Mouse (Mus musculus): ENCODE data around the gene BC024978. TPM values are rescaled to one million over a fixed set of nuclear protein-coding genes. Genes with fewer than 3 reads are reported as not detected.

BC024978 gene
- polyA plus RNA-seq, 1 experiment from 2014 or later = 3.2 TPM

DNA sequence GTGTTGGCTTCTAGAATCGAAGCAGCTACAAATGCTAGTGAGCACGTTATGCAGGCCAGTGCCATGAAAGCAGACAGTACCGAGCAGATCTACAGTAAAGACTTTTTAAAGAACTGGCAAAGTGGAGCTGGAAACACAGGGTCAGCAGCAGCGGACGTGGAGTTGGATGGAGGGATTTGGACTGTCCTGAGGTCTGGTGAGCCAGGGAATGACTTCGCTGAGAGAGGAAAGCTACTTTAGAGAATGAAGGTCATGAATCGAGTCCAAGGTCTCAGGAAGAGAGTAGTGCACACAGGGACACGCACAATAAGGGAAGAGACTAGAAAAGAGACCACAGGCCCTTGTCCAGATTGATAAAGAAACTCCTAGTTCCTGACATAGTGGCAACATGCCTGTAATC is 2.1 kb downstream of the BC024978 start:
- Histone ChIP-seq H3K4me2 (ENCODE audit: low read length) (no peak overlapping the region), H3K36me3 (ENCODE audit: control insufficient read depth, insufficient read depth, low read length) (peaks cover 29% of the 10 kb centered on the region), H3K9me3 (replicated peaks; ENCODE audit: control insufficient read depth, low read length) (no peaks in the 10 kb centered on the region), H3K27me3 (replicated peaks; ENCODE audit: control insufficient read depth, insufficient read depth, low read length) (no peaks in the 10 kb centered on the region), H3K4me3 (ENCODE audit: low read depth, low read length) (no peak overlapping the region), H3K27ac (ENCODE audit: low read depth, low read length) (no peak overlapping the region), H3K4me1 (ENCODE audit: control insufficient read depth, insufficient read depth, low read length) (peaks cover 11% of the 10 kb centered on the region), H3K9ac (ENCODE audit: low read length) (no peak overlapping the region)
- no peak for ATAC-seq
- 90% methylated on average over 8 of the region's 8 CpGs for WGBS
- DNase-seq (ENCODE audit: low spot score) = no peak

DNA sequence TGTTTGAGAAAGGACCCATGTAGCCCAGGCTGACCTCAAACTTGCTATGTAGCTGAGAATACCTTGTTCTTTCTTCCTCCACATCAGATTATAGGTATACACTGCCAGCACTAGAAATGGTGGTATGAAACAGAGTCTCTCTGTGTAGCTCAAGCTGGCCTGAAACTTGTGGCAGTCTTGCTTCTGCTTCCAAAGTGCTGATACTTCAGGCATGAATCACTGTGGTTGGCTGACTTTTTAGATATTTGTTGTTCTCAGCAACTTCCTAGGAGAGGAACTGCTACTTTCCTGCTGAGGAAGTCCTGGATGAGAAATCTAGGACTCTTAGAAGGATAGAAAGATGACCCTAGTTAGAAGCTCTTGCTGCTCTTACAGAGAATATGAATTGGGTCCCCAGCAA is 2.8 kb downstream of the BC024978 start:
- Histone ChIP-seq H3K4me3 (ENCODE audit: low read depth, low read length) (no peak overlapping the region), H3K4me1 (ENCODE audit: control insufficient read depth, insufficient read depth, low read length) (peaks cover 11% of the 10 kb centered on the region), H3K9ac (ENCODE audit: low read length) (no peak overlapping the region), H3K27me3 (replicated peaks; ENCODE audit: control insufficient read depth, insufficient read depth, low read length) (no peaks in the 10 kb centered on the region), H3K4me2 (ENCODE audit: low read length) (no peak overlapping the region), H3K27ac (ENCODE audit: low read depth, low read length) (no peak overlapping the region), H3K9me3 (replicated peaks; ENCODE audit: control insufficient read depth, low read length) (no peaks in the 10 kb centered on the region), H3K36me3 (ENCODE audit: control insufficient read depth, insufficient read depth, low read length) (peaks cover 29% of the 10 kb centered on the region)
- DNase-seq (ENCODE audit: low spot score) (no peak), ATAC-seq (no peak)

- no peak for ATAC-seq
- H3K27me3 ChIP-seq (replicated peaks; ENCODE audit: control insufficient read depth, insufficient read depth, low read length) = no peaks in the 10 kb centered on the region
- peaks cover 11% of the 10 kb centered on the region for H3K4me1 ChIP-seq (ENCODE audit: control insufficient read depth, insufficient read depth, low read length)
- H3K4me3 ChIP-seq (ENCODE audit: low read depth, low read length) = no peak overlapping the region
- WGBS = 91% methylated on average over 8 of the region's 8 CpGs
- no peak overlapping the region for H3K4me2 ChIP-seq (ENCODE audit: low read length)
- no peak overlapping the region for H3K9ac ChIP-seq (ENCODE audit: low read length)
- no peak for DNase-seq (ENCODE audit: low spot score)
- H3K36me3 ChIP-seq (ENCODE audit: control insufficient read depth, insufficient read depth, low read length) = peaks cover 29% of the 10 kb centered on the region
- no peak overlapping the region for H3K27ac ChIP-seq (ENCODE audit: low read depth, low read length)
- no peaks in the 10 kb centered on the region for H3K9me3 ChIP-seq (replicated peaks; ENCODE audit: control insufficient read depth, low read length)
These were observed 3.2 kb downstream of the BC024978 start for GRCm38 (mm10) chr7:27198779-27199178.

DNA sequence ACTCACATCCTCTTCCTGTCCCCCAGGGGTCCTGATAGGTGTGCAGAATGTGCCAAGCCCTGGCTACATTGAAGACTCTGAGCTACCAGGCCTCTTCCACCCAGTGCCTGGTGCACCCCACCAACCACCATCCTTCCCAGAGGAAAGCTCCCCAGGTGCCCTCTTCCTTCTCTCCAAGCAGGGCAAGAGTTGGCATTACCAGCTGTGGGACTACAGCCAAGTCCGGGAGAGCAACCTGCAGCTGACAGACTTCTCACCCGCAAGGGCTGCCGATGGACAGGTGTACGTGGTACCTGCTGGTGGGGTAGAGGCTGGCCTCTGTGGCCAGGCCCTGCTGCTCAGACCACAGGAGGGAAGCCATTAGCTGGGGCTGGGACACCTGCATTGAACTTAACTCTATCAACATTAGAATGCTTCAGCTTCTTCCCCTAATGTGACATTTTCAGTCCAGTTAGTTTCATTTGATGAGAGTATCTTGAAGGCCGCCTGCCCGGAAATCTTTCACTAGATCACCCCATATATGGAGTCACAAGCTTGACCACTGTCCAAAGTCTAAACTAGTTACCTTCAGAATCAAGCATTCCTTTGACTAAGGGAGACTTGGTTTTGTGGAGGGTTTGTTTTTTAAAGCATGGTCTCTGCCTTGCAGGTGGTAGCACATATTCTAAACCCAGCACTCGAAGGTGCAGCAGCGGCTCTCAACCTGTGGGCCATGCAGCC is 8.3 kb downstream of the BC024978 start:
- DNase-seq (ENCODE audit: low spot score) (no peak), ATAC-seq (no peak)
- H3K9me3 ChIP-seq (replicated peaks; ENCODE audit: control insufficient read depth, low read length) = no peaks in the 10 kb centered on the region
- H3K4me2 ChIP-seq (ENCODE audit: low read length) = no peak overlapping the region
- H3K27me3 ChIP-seq (replicated peaks; ENCODE audit: control insufficient read depth, insufficient read depth, low read length) = no peaks in the 10 kb centered on the region
- H3K4me1 ChIP-seq (ENCODE audit: control insufficient read depth, insufficient read depth, low read length) = no peaks in the 10 kb centered on the region
- H3K36me3 ChIP-seq (ENCODE audit: control insufficient read depth, insufficient read depth, low read length) = peaks cover 47% of the 10 kb centered on the region
- no peak overlapping the region for H3K4me3 ChIP-seq (ENCODE audit: low read depth, low read length)
- no peak overlapping the region for H3K9ac ChIP-seq (ENCODE audit: low read length)
- no peak overlapping the region for H3K27ac ChIP-seq (ENCODE audit: low read depth, low read length)
- 95% methylated on average over 8 of the region's 8 CpGs for WGBS

GRCm38 (mm10) chr7:27212626-27213025 is 17.0 kb downstream of the BC024978 start:
- no peak overlapping the region for H3K4me2 ChIP-seq (ENCODE audit: low read length)
- WGBS = 93% methylated on average over 2 of the region's 2 CpGs
- DNase-seq (ENCODE audit: low spot score) (no peak), ATAC-seq (no peak)
- no peaks in the 10 kb centered on the region for H3K9me3 ChIP-seq (replicated peaks; ENCODE audit: control insufficient read depth, low read length)
- no peak overlapping the region for H3K4me3 ChIP-seq (ENCODE audit: low read depth, low read length)
- no peaks in the 10 kb centered on the region for H3K27me3 ChIP-seq (replicated peaks; ENCODE audit: control insufficient read depth, insufficient read depth, low read length)
- peaks cover 83% of the 10 kb centered on the region for H3K36me3 ChIP-seq (ENCODE audit: control insufficient read depth, insufficient read depth, low read length)
- no peak overlapping the region for H3K9ac ChIP-seq (ENCODE audit: low read length)
- H3K27ac ChIP-seq (ENCODE audit: low read depth, low read length) = no peak overlapping the region
- H3K4me1 ChIP-seq (ENCODE audit: control insufficient read depth, insufficient read depth, low read length) = no peaks in the 10 kb centered on the region

DNA sequence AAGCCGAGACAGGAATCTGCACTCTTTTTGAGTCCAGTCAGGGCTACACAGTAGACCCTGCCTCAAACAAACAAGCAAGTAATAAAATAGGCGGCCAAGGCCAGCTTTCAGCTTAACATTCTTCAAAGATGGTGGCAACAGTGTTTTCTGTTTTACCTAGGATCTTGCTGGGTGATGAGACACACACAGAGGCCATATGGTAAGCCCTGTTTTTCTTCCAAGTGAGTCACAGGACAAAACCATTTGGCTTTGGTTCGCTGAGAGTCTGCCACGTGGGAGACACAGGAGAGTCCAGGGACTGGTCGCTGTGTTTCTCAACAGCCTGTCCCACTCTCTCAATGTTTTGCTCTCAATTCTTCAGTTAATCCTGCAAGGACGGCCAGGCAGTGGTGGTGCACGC is 23.0 kb downstream of the BC024978 start:
- DNase-seq (ENCODE audit: low spot score) = no peak
- ATAC-seq = no peak
- Histone ChIP-seq H3K4me2 (ENCODE audit: low read length) (no peak overlapping the region), H3K27ac (ENCODE audit: low read depth, low read length) (no peak overlapping the region), H3K9me3 (replicated peaks; ENCODE audit: control insufficient read depth, low read length) (no peaks in the 10 kb centered on the region), H3K4me3 (ENCODE audit: low read depth, low read length) (no peak overlapping the region), H3K27me3 (replicated peaks; ENCODE audit: control insufficient read depth, insufficient read depth, low read length) (no peaks in the 10 kb centered on the region), H3K4me1 (ENCODE audit: control insufficient read depth, insufficient read depth, low read length) (no peaks in the 10 kb centered on the region), H3K9ac (ENCODE audit: low read length) (no peak overlapping the region), H3K36me3 (ENCODE audit: control insufficient read depth, insufficient read depth, low read length) (peaks cover 46% of the 10 kb centered on the region)
- WGBS = 85% methylated on average over 7 of the region's 7 CpGs

GRCm38 (mm10) chr7:27219937-27220336 is 24.4 kb downstream of the BC024978 start:
- H3K4me3 ChIP-seq (ENCODE audit: low read depth, low read length) = no peak overlapping the region
- no peak overlapping the region for H3K27ac ChIP-seq (ENCODE audit: low read depth, low read length)
- no peak overlapping the region for H3K4me2 ChIP-seq (ENCODE audit: low read length)
- H3K27me3 ChIP-seq (replicated peaks; ENCODE audit: control insufficient read depth, insufficient read depth, low read length) = no peaks in the 10 kb centered on the region
- ATAC-seq = no peak
- H3K36me3 ChIP-seq (ENCODE audit: control insufficient read depth, insufficient read depth, low read length) = peaks cover 37% of the 10 kb centered on the region
- 89% methylated on average over 11 of the region's 11 CpGs for WGBS
- no peaks in the 10 kb centered on the region for H3K9me3 ChIP-seq (replicated peaks; ENCODE audit: control insufficient read depth, low read length)
- peaks cover 7% of the 10 kb centered on the region for H3K4me1 ChIP-seq (ENCODE audit: control insufficient read depth, insufficient read depth, low read length)
- H3K9ac ChIP-seq (ENCODE audit: low read length) = no peak overlapping the region
- DNase-seq (ENCODE audit: low spot score) = no peak

GRCm38 (mm10) chr7:27221939-27222338 is 26.4 kb downstream of the BC024978 start:
- Histone ChIP-seq H3K27ac (ENCODE audit: low read depth, low read length) (no peak overlapping the region), H3K36me3 (ENCODE audit: control insufficient read depth, insufficient read depth, low read length) (peaks cover 17% of the 10 kb centered on the region), H3K4me2 (ENCODE audit: low read length) (no peak overlapping the region), H3K27me3 (replicated peaks; ENCODE audit: control insufficient read depth, insufficient read depth, low read length) (no peaks in the 10 kb centered on the region), H3K4me3 (ENCODE audit: low read depth, low read length) (no peak overlapping the region), H3K9me3 (replicated peaks; ENCODE audit: control insufficient read depth, low read length) (no peaks in the 10 kb centered on the region), H3K4me1 (ENCODE audit: control insufficient read depth, insufficient read depth, low read length) (peaks cover 27% of the 10 kb centered on the region), H3K9ac (ENCODE audit: low read length) (no peak overlapping the region)
- ATAC-seq (no peak), DNase-seq (ENCODE audit: low spot score) (no peak)
- WGBS = 86% methylated on average over 6 of the region's 6 CpGs

DNA sequence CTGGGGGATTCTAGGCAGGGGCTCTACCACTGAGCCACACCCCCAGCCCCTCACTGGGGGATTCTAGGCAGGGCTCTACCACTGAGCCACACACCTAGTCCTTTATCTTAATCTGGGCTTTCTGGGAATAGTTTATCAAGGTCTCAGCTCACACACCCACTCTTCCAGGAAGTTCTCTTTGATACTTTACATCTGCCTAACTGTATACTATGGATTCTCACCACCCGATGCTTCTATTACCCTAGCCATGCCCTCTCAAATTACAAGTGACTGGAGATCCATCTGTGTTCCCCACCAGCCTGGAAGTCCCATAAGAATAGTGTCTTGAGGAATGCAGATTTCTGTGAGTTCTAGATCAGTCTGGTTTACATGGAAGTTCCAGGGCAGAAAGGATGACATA is 27.0 kb downstream of the BC024978 start:
- H3K4me2 ChIP-seq (ENCODE audit: low read length) = no peak overlapping the region
- peaks cover 16% of the 10 kb centered on the region for H3K36me3 ChIP-seq (ENCODE audit: control insufficient read depth, insufficient read depth, low read length)
- DNase-seq (ENCODE audit: low spot score) = no peak
- H3K27ac ChIP-seq (ENCODE audit: low read depth, low read length) = no peak overlapping the region
- WGBS = 93% methylated on average over 1 of the region's 1 CpGs
- H3K9me3 ChIP-seq (replicated peaks; ENCODE audit: control insufficient read depth, low read length) = no peaks in the 10 kb centered on the region
- H3K4me1 ChIP-seq (ENCODE audit: control insufficient read depth, insufficient read depth, low read length) = peaks cover 33% of the 10 kb centered on the region
- H3K27me3 ChIP-seq (replicated peaks; ENCODE audit: control insufficient read depth, insufficient read depth, low read length) = no peaks in the 10 kb centered on the region
- no peak overlapping the region for H3K4me3 ChIP-seq (ENCODE audit: low read depth, low read length)
- H3K9ac ChIP-seq (ENCODE audit: low read length) = no peak overlapping the region
- ATAC-seq = no peak

All from forebrain, embryonic 14.5 days (tissue).